Mouse (Mus musculus) hindbrain, postnatal 0 days (tissue): Measurements from ENCODE around the gene Tsnaxip1. TPM values are rescaled to one million over a fixed set of nuclear protein-coding genes. Genes with fewer than 3 reads are reported as not detected.

ENCODE experiments used
- ATAC-seq: fragments of 200-750 bp; cut with Nextera tagmentation; 2 replicates; pipeline ENCODE4 v1.8.0; 2017; ENCODE audit warnings: mild to moderate bottlenecking, moderate TSS enrichment, moderate library complexity
- DNase-seq: peaks from one replicate; pipeline ENCODE4 v3.0.0-alpha.2; 2015; ENCODE audit warnings: low spot score
- H3K27ac ChIP-seq: fragments of 300-500 bp; sonication (generic); 2 replicates; pipeline ENCODE4 v1.5.1; 2014; ENCODE audit warnings: mild to moderate bottlenecking
- H3K27me3 ChIP-seq: fragments of 300-500 bp; sonication (generic); 2 replicates; pipeline ENCODE4 v1.6.1; 2014; ENCODE audit warnings: low read length, mixed read lengths; ENCODE audit not compliant: insufficient read depth
- H3K36me3 ChIP-seq: fragments of 300-500 bp; sonication (generic); 2 replicates; pipeline ENCODE4 v1.6.1; 2014; ENCODE audit warnings: low read length, mixed read lengths; ENCODE audit not compliant: insufficient read depth
- H3K4me1 ChIP-seq: fragments of 300-500 bp; sonication (generic); 2 replicates; pipeline ENCODE4 v1.6.1; 2014; ENCODE audit warnings: antibody characterized with exemption, low read length, mixed read lengths; ENCODE audit not compliant: insufficient read depth
- H3K4me2 ChIP-seq: fragments of 300-500 bp; sonication (generic); 2 replicates; pipeline ENCODE4 v1.6.1; 2014; ENCODE audit warnings: low read depth, mild to moderate bottlenecking, low read length, moderate library complexity, mixed read lengths
- H3K4me3 ChIP-seq: fragments of 300-500 bp; sonication (generic); 2 replicates; pipeline ENCODE4 v1.5.1; 2014; ENCODE audit warnings: low read length
- H3K9ac ChIP-seq: fragments of 300-500 bp; sonication (generic); replicated peaks from 2 replicates; pipeline ENCODE4 v1.6.1; 2014; ENCODE audit warnings: mild to moderate bottlenecking, low read length, moderate library complexity, mixed read lengths
- H3K9me3 ChIP-seq: fragments of 300-500 bp; sonication (generic); 2 replicates; pipeline ENCODE4 v1.6.1; 2016; ENCODE audit warnings: low read length, mixed read lengths
- CTCF ChIP-seq: IDR thresholded peaks from 2 replicates; pipeline ENCODE4 v1.5.1; 2016; ENCODE audit warnings: antibody characterized with exemption, control low read depth, low read depth
- WGBS: fragments of 180-500 bp; shearing (Covaris S2); extraction: QIAGEN DNeasy Blood & Tissue Kit; methylation state at CpG from one replicate; pipeline ENCODE4 v1.1.7; 2014; 5-methylcytosine and 5-hydroxymethylcytosine counted together
- polyA plus RNA-seq: library from polyadenylated mRNA; unstranded; fragments of >200 nt; fragmentation: Nextera tagmentation; extraction: Ambion mirVana; gene quantifications from 2 replicates; pipeline ENCODE4 v1.2.1, GENCODE M21; 2015
- total RNA-seq: library from RNA; depleted of rRNA; stranded (reverse); fragments of >200 nt; gene quantifications from 2 replicates; pipeline ENCODE4 v1.2.3, GENCODE M21; 2014

Tsnaxip1 gene
- total and polyA plus RNA-seq, 2 experiments from 2014 or later: 0.37 to 0.64 TPM

- DNase-seq: no peak
- Histone ChIP-seq H3K9ac (no peak overlapping the region), H3K36me3 (peaks cover 19% of the 10 kb centered on the region; the same call in 1 of the 2 replicates), H3K4me3 (peak overlapping the region; percentile 70; the same call in 1 of the 2 replicates), H3K27me3 (no peaks in the 10 kb centered on the region), H3K9me3 (no peaks in the 10 kb centered on the region), H3K27ac (no peak overlapping the region), H3K4me2 (peak overlapping the region; percentile 66; the same call in 1 of the 2 replicates), H3K4me1 (peaks cover 20% of the 10 kb centered on the region)
- WGBS: 84% methylated on average over 12 of the region's 12 CpGs
- ATAC-seq: no peak
- TF ChIP-seq CTCF: no peak
Measured at GRCm38 (mm10) chr8:105852146-105852729, 24.7 kb downstream of the Tsnaxip1 start.

- peaks cover 13% of the 10 kb centered on the region; the same call in 1 of the 2 replicates for H3K36me3 ChIP-seq
- ATAC-seq: no peak
- H3K27ac ChIP-seq: no peak within 1 kb of the TSS
- no peak for DNase-seq
- no peaks in the 10 kb centered on the region for H3K9me3 ChIP-seq
- no peak within 1 kb of the TSS for H3K4me3 ChIP-seq
- no peak within 1 kb of the TSS for H3K9ac ChIP-seq
- no peak for TF ChIP-seq CTCF
- 94% methylated on average over 3 of the region's 3 CpGs for WGBS
- H3K4me1 ChIP-seq: peaks cover 20% of the 10 kb centered on the region
- peak within 1 kb of the TSS; percentile 66; the same call in 1 of the 2 replicates for H3K4me2 ChIP-seq
- no peaks in the 10 kb centered on the region for H3K27me3 ChIP-seq
Measured at GRCm38 (mm10) chr8:105853178-105853577, 25.6 kb downstream of the Tsnaxip1 start, which contains the start of gene Cenpt. Cenpt (minus strand) TSS chr8:105853278.

- Histone ChIP-seq H3K27me3 (no peaks in the 10 kb centered on the region), H3K9me3 (no peaks in the 10 kb centered on the region), H3K4me2 (peak overlapping the region; percentile 98), H3K4me3 (peak overlapping the region; percentile 79), H3K36me3 (peaks cover 2% of the 10 kb centered on the region; the same call in 1 of the 2 replicates), H3K27ac (peak overlapping the region; percentile 79; the same call in 1 of the 2 replicates), H3K4me1 (peaks cover 20% of the 10 kb centered on the region), H3K9ac (peak overlapping the region; percentile 76; the same call in 1 of the 2 replicates)
- DNase-seq (no peak), ATAC-seq (no peak)
- TF ChIP-seq CTCF: no peak
- 28% methylated on average over 8 of the region's 8 CpGs for WGBS
Measured at GRCm38 (mm10) chr8:105854303-105854702, 26.8 kb downstream of the Tsnaxip1 start.

- WGBS: under 1% methylated on average over 43 of the region's 43 CpGs
- Histone ChIP-seq H3K4me3 (peak within 1 kb of the TSS; percentile 79), H3K4me1 (peaks cover 20% of the 10 kb centered on the region)
Measured at GRCm38 (mm10) chr8:105854715-105855216, 27.2 kb downstream of the Tsnaxip1 start, which contains the start of gene Thap11. Thap11 (plus strand) TSS chr8:105855132.

GRCm38 (mm10) chr8:105855248-105856167 lies 28.0 kb downstream of the Tsnaxip1 start:
- peak; percentile 50 for ATAC-seq
- under 1% methylated on average over 70 of the region's 71 CpGs for WGBS
- Histone ChIP-seq H3K27me3 (no peaks in the 10 kb centered on the region), H3K9me3 (no peaks in the 10 kb centered on the region), H3K4me3 (peak overlapping the region; percentile 79), H3K4me2 (peak overlapping the region; percentile 98), H3K4me1 (peaks cover 17% of the 10 kb centered on the region), H3K27ac (peak overlapping the region; percentile 79), H3K9ac (peak overlapping the region; percentile 76), H3K36me3 (no peaks in the 10 kb centered on the region)
- DNase-seq: peak; percentile 64
- peak; percentile 22; the same call in 1 of the 2 replicates for TF ChIP-seq CTCF

More at GRCm38 (mm10) chr8:105854715-105855216, 27.2 kb downstream of the Tsnaxip1 start, which contains the start of gene Thap11:
- Histone ChIP-seq H3K36me3 (no peaks in the 10 kb centered on the region), H3K4me2 (peak within 1 kb of the TSS; percentile 98), H3K27ac (peak within 1 kb of the TSS; percentile 79), H3K9me3 (no peaks in the 10 kb centered on the region), H3K27me3 (no peaks in the 10 kb centered on the region), H3K9ac (peak within 1 kb of the TSS; percentile 76)
- peak; percentile 87 for TF ChIP-seq CTCF
- peak; percentile 92 for ATAC-seq
- peak; percentile 94 for DNase-seq

- H3K27me3 ChIP-seq: no peaks in the 10 kb centered on the region
- no peak for TF ChIP-seq CTCF
- H3K27ac ChIP-seq: peak overlapping the region; percentile 79
- H3K4me3 ChIP-seq: peak overlapping the region; percentile 79
- H3K9me3 ChIP-seq: no peaks in the 10 kb centered on the region
- H3K4me1 ChIP-seq: peaks cover 13% of the 10 kb centered on the region
- ATAC-seq (no peak), DNase-seq (no peak)
- H3K4me2 ChIP-seq: peak overlapping the region; percentile 98
- 17% methylated on average over 15 of the region's 15 CpGs for WGBS
- H3K36me3 ChIP-seq: no peaks in the 10 kb centered on the region
- H3K9ac ChIP-seq: peak overlapping the region; percentile 76
Measured at GRCm38 (mm10) chr8:105856168-105856835, 28.8 kb downstream of the Tsnaxip1 start.
